Mouse (Mus musculus) megakaryocyte, embryonic 14.5 days (primary cell): ENCODE results near the gene Slc12a6.

Experiments used
- FLI1 ChIP-seq: IDR thresholded peaks from 2 replicates; pipeline ENCODE4 v1.6.1; 2012; ENCODE audit warnings: low read length, inconsistent platforms, mixed read lengths
- GATA1 ChIP-seq: IDR thresholded peaks from 3 replicates; pipeline ENCODE4 v1.6.1; 2012; ENCODE audit warnings: mixed read lengths, low read length, inconsistent platforms, borderline replicate concordance

DNA sequence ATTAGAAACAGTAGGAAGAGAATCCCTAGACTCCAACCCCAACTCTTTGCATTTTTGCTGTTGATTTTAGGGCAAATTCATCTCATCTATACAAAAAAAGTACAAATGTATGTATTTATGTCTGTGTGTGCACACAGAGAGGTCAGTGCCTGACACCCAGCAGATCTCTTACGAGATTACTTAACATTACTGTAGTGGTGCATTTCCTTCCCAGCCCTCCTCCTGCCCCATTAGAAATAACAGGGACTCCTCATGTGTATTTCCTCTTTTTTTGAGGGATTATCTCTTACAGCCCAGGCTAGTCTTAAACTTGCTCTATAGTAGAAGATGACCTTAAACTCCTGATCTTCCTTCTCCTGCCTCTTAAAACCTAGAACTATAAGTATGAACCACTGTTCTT, 127.1 kb downstream of the Slc12a6 start:
- TF ChIP-seq GATA1 (no peak), FLI1 (no peak)
